ENCODE assay signal across 10 mouse cellular contexts in the genomic region with DNA sequence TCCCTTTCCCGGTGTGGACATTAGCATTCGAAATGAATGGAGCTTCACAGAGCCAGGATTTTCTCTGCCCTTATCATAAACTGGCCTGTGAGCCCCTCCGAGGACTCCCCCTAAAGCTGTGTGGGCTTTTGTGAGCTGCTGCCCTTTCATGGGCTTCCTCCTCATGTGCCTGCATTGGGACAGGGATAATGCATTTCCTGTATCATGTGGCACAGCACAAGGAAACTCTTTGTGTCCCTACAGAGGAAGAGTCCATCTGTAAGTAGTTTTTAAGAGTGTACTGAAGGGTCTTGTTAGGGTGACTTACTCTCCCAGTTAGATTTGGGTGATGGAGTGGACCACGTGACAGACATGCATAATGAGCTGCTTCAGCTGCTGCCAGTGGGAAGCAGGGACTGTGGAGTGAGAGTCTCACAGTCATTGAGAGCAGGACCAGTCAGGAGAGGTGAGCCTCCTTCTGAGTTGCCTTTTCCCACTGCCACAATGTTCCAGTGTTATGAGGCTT. TPM values are rescaled to one million over a fixed set of nuclear protein-coding genes. Genes with fewer than 3 reads are reported as not detected.
A peak's percentile ranks its signal among the peaks of the same experiment; 100 is the strongest.
DNase-seq lines count a peak whose midpoint lies in the region; ATAC-seq and TF ChIP-seq lines count a peak whose summit lies in the region.
"Had no signal": no experiment of that assay in that cellular context is flagged by ENCODE, and none has a peak within 500 bp of the region (broad histone marks: within the 10 kb centered on the region; RNA-seq: fewer than 3 reads in every experiment).

No protein-coding gene starts in this region.

- intact Hi-C loops in gastrocnemius, adult 2 months (cut with DNase I): no loop called here

- H3K9ac ChIP-seq in forebrain, embryonic 16.5 days (replicated peaks; ENCODE audit: low read depth, low read length): no peak overlapping the region

- no peak for TF ChIP-seq CTCF in gastrocnemius, adult 2 months (IDR thresholded peaks at IDR 0.05)

- H3K36me3 ChIP-seq in forebrain, embryonic 16.5 days (ENCODE audit: control insufficient read depth, insufficient read depth): 0 out of 2 replicates have a peak, but pooled peaks cover 3% of the 10 kb centered on the region
- peaks cover 13% of the 10 kb centered on the region; the same call in 1 of the 2 replicates for H3K36me3 ChIP-seq in midbrain, embryonic 10.5 days

- peak; percentile 92 for ATAC-seq in forebrain, embryonic 16.5 days
- no peak for ATAC-seq in activated CD4-positive, CD25-positive, alpha-beta regulatory T cell, adult 4 months

- no peaks in the 10 kb centered on the region for H3K27me3 ChIP-seq in forebrain, embryonic 16.5 days (replicated peaks; ENCODE audit: control insufficient read depth, insufficient read depth, low read length)
- no peaks in the 10 kb centered on the region for H3K27me3 ChIP-seq in midbrain, embryonic 10.5 days (ENCODE audit: low read depth, poor library complexity, severe bottlenecking)

- peaks cover 19% of the 10 kb centered on the region for H3K4me1 ChIP-seq in forebrain, embryonic 16.5 days (replicated peaks; ENCODE audit: control insufficient read depth, insufficient read depth, low read length)
- peaks cover 34% of the 10 kb centered on the region for H3K4me1 ChIP-seq in midbrain, embryonic 10.5 days

- 7% methylated on average over 4 of the region's 4 CpGs for WGBS in forebrain, embryonic 16.5 days
- WGBS in midbrain, embryonic 10.5 days: 14% methylated on average over 4 of the region's 4 CpGs

- H3K9me3 ChIP-seq in forebrain, embryonic 16.5 days (ENCODE audit: control insufficient read depth, low read length): no peaks in the 10 kb centered on the region
- H3K9me3 ChIP-seq in midbrain, embryonic 10.5 days (replicated peaks): no peaks in the 10 kb centered on the region

- no peak overlapping the region for H3K4me3 ChIP-seq in gastrocnemius, adult 2 months
- H3K4me3 ChIP-seq in forebrain, embryonic 16.5 days (replicated peaks; ENCODE audit: low read length): no peak overlapping the region
- H3K4me3 ChIP-seq in midbrain, embryonic 10.5 days: no peak overlapping the region

- no peak overlapping the region for H3K4me2 ChIP-seq in forebrain, embryonic 16.5 days (ENCODE audit: low read length)

- DNase-seq in gastrocnemius, adult 2 months: no peak
- DNase-seq in gastrocnemius, postnatal 10 days: no peak
- DNase-seq in ES-CJ7 (ENCODE audit: low read depth, low spot score): peak; percentile 28
- peak; percentile 48 for DNase-seq in midbrain, embryonic 10.5 days (ENCODE audit: low spot score)
- DNase-seq in urinary bladder, adult 18-20 months (ENCODE audit: low spot score in 2 of 2): no peak
- no peak for DNase-seq in adrenal gland, postnatal 14 days
- DNase-seq: heart, postnatal 14 days; lung, adult 2 months had no signal

- peak overlapping the region; percentile 86 for H3K27ac ChIP-seq in gastrocnemius, adult 2 months
- H3K27ac ChIP-seq in forebrain, embryonic 16.5 days (ENCODE audit: low read length): peak overlapping the region; percentile 31; the same call in 1 of the 2 replicates
- peak overlapping the region; percentile 75; the same call in 1 of the 2 replicates for H3K27ac ChIP-seq in midbrain, embryonic 10.5 days (replicated peaks)

RNA-seq across cellular contexts. Expression of a gene that starts 59.3 kb away (rescaled TPM):
- total RNA-seq in gastrocnemius, adult 2 months (2021): 10 to 100 TPM; 27.0 to 55.3 TPM
- 10 to 100 TPM; 42.5 to 47.8 TPM for total RNA-seq in gastrocnemius, postnatal 10 days (2021)
- polyA plus RNA-seq in forebrain, embryonic 16.5 days (2015; fragmentation: Nextera tagmentation; extraction: Ambion mirVana): 23.7 and 28.8 TPM in 2 replicates
- 8.4 and 11.5 TPM in 2 replicates for polyA plus RNA-seq in midbrain, embryonic 10.5 days (2016; fragmentation: Nextera tagmentation; extraction: Ambion mirVana)
- 10 to 100 TPM; 12.1 to 15.8 TPM for polyA plus RNA-seq in activated CD4-positive, CD25-positive, alpha-beta regulatory T cell, adult 4 months (2017; shearing (Covaris generic))
- total RNA-seq in adrenal gland, postnatal 14 days (2021): 26.9 and 34.8 TPM in 2 replicates

RNA-seq across cellular contexts. Expression of a gene that starts 59.9 kb away (rescaled TPM):
- total RNA-seq in gastrocnemius, adult 2 months (2021): 1 to 10 TPM; 5.5 to 9.0 TPM
- total RNA-seq in gastrocnemius, postnatal 10 days (2021): 1 to 10 TPM; 5.9 to 6.0 TPM
- 6.3 and 6.9 TPM in 2 replicates for polyA plus RNA-seq in forebrain, embryonic 16.5 days (2015; fragmentation: Nextera tagmentation; extraction: Ambion mirVana)
- 5.5 and 9.5 TPM in 2 replicates for polyA plus RNA-seq in midbrain, embryonic 10.5 days (2016; fragmentation: Nextera tagmentation; extraction: Ambion mirVana)
- polyA plus RNA-seq in activated CD4-positive, CD25-positive, alpha-beta regulatory T cell, adult 4 months (2017; shearing (Covaris generic)): 10 to 100 TPM; 33.8 to 34.0 TPM
- 14.6 and 21.9 TPM in 2 replicates for total RNA-seq in adrenal gland, postnatal 14 days (2021)

Comparison
In these comparisons a context has a peak if more than half of its experiments do, and no peak if none do; other contexts are left out.
1. DNase-seq: peak in ES-CJ7 (single experiment) and midbrain, embryonic 10.5 days (single experiment); none in gastrocnemius, adult 2 months (single experiment), gastrocnemius, postnatal 10 days (single experiment), urinary bladder, adult 18-20 months (0 of 2) and adrenal gland, postnatal 14 days (single experiment).
2. H3K27ac ChIP-seq: peak in every context shown above with its lines; median percentile 86 in gastrocnemius, adult 2 months; 75 in midbrain, embryonic 10.5 days; 31 in forebrain, embryonic 16.5 days.